Mouse (Mus musculus) stomach, postnatal 0 days (tissue): ENCODE measurements around the gene Tbcb. TPM values are rescaled to one million over a fixed set of nuclear protein-coding genes. Genes with fewer than 3 reads are reported as not detected.

Experiments
- ATAC-seq: fragments of 200-750 bp; cut with Nextera tagmentation; 2 replicates; pipeline ENCODE4 v1.8.0; 2017; ENCODE audit not compliant: low FRiP score, low TSS enrichment
- DNase-seq: peaks from one replicate; pipeline ENCODE4 v3.0.0-alpha.2; 2016; ENCODE audit warnings: low spot score
- H3K27ac ChIP-seq: fragments of 300-500 bp; sonication (generic); replicated peaks from 2 replicates; pipeline ENCODE4 v1.5.1; 2014; ENCODE audit warnings: mild to moderate bottlenecking, control low read depth
- H3K27me3 ChIP-seq: fragments of 300-500 bp; sonication (generic); 2 replicates; pipeline ENCODE4 v1.6.1; 2014; ENCODE audit warnings: low read length; ENCODE audit not compliant: control insufficient read depth, insufficient read depth
- H3K36me3 ChIP-seq: fragments of 300-500 bp; sonication (generic); 2 replicates; pipeline ENCODE4 v1.6.1; 2014; ENCODE audit warnings: low read length, mixed read lengths; ENCODE audit not compliant: control insufficient read depth, insufficient read depth
- H3K4me1 ChIP-seq: fragments of 300-500 bp; sonication (generic); replicated peaks from 2 replicates; pipeline ENCODE4 v1.6.1; 2014; ENCODE audit warnings: antibody characterized with exemption; ENCODE audit not compliant: control insufficient read depth, insufficient read depth
- H3K4me2 ChIP-seq: fragments of 300-500 bp; sonication (generic); replicated peaks from 2 replicates; pipeline ENCODE4 v1.6.1; 2014; ENCODE audit warnings: low read depth, mild to moderate bottlenecking, control low read depth, moderate library complexity
- H3K4me3 ChIP-seq: fragments of 300-500 bp; sonication (generic); 2 replicates; pipeline ENCODE4 v1.5.1; 2014; ENCODE audit warnings: low read depth, low read length, control low read depth
- H3K9ac ChIP-seq: fragments of 300-500 bp; sonication (generic); 2 replicates; pipeline ENCODE4 v1.6.1; 2014; ENCODE audit warnings: mild to moderate bottlenecking, low read length, control low read depth, mixed read lengths
- H3K9me3 ChIP-seq: fragments of 300-500 bp; sonication (generic); 2 replicates; pipeline ENCODE4 v1.6.1; 2016; ENCODE audit warnings: low read length; ENCODE audit not compliant: control insufficient read depth
- CTCF ChIP-seq: IDR thresholded peaks from 2 replicates; pipeline ENCODE4 v1.5.1; 2016; ENCODE audit warnings: antibody characterized with exemption, low read depth, mild to moderate bottlenecking, moderate library complexity
- EP300 ChIP-seq: optimal IDR thresholded peaks from 2 replicates; pipeline ENCODE3; 2016; ENCODE audit warnings: antibody characterized with exemption
- WGBS: fragments of 180-500 bp; shearing (Covaris S2); extraction: QIAGEN DNeasy Blood & Tissue Kit; methylation state at CpG from one replicate; pipeline ENCODE4 v1.1.7; 2014; 5-methylcytosine and 5-hydroxymethylcytosine counted together
- polyA plus RNA-seq: library from polyadenylated mRNA; unstranded; fragments of >200 nt; fragmentation: Nextera tagmentation; extraction: Ambion mirVana; gene quantifications from 2 replicates; pipeline ENCODE4 v1.2.1, GENCODE M21; 2015

Gene Tbcb
- polyA plus RNA-seq, 1 experiment from 2014 or later = 149 TPM

DNA sequence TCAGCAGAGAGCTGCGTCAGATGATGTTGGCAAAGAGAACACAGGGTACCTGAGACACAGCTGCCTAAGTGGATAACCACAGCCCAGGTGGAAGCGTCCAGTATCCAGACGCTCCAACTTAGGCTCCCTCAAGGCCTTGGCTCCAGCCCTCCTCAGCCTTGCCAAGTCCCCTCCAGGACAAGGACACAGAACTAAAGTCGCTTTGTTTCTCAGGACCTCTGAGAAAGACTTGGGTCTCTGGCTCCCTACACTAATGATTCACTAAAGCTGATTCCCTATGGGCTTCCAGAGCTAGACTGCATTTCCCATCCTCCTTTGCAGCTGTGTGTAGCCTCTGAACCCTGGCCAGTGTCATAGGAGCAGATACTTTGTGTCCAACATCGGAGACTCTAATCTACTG lies 31.9 kb downstream of the Tbcb start:
- no peaks in the 10 kb centered on the region for H3K27me3 ChIP-seq

DNA sequence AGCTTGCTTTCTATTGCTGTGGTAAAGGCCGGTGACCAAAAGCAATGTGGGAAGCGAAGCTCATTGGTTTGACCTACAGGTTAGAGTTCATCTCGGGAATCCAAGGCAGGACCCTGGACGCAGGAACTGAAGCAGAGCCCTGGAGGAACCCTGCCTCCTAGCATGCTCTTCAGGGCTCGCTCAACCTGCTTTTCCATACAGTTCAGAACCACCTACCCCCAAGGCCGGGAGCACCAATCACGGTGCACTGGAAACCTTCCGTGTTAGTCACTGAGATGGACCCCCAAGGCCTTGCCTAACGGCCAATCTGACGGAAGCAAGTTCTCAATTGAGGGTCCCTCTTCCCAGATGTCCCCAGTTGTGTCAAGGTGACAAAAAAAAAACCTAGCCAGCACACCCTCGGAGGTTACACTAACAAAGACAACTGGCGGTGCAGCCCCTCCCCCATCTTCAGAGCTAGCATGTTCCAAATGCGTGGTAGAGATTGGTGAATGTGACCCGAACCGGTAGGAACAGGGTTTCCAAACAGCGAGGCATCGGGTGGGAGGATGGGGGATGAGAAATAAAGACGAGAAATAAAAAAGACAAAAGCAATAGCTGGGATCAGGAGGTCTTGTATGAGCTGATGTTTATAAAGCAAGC lies 32.5 kb downstream of the Tbcb start:
- no peaks in the 10 kb centered on the region for H3K27me3 ChIP-seq
- H3K36me3 ChIP-seq = no peaks in the 10 kb centered on the region
- DNase-seq (no peak), ATAC-seq (no peak)
- H3K27ac ChIP-seq = no peak overlapping the region
- no peak overlapping the region for H3K4me3 ChIP-seq
- H3K9me3 ChIP-seq = no peaks in the 10 kb centered on the region
- H3K9ac ChIP-seq = no peak overlapping the region
- no peaks in the 10 kb centered on the region for H3K4me1 ChIP-seq
- no peak overlapping the region for H3K4me2 ChIP-seq
- 75% methylated on average over 18 of the region's 18 CpGs for WGBS
- TF ChIP-seq CTCF (no peak), EP300 (no peak)

More for the DNA sequence above, 31.9 kb downstream of the Tbcb start:
- no peak overlapping the region for H3K4me3 ChIP-seq
- no peak overlapping the region for H3K4me2 ChIP-seq
- no peak overlapping the region for H3K27ac ChIP-seq
- H3K36me3 ChIP-seq = no peaks in the 10 kb centered on the region
- H3K4me1 ChIP-seq = no peaks in the 10 kb centered on the region
- 78% methylated on average over 5 of the region's 5 CpGs for WGBS
- no peaks in the 10 kb centered on the region for H3K9me3 ChIP-seq
- ATAC-seq (no peak), DNase-seq (no peak)
- TF ChIP-seq CTCF (no peak), EP300 (no peak)
- no peak overlapping the region for H3K9ac ChIP-seq

DNA sequence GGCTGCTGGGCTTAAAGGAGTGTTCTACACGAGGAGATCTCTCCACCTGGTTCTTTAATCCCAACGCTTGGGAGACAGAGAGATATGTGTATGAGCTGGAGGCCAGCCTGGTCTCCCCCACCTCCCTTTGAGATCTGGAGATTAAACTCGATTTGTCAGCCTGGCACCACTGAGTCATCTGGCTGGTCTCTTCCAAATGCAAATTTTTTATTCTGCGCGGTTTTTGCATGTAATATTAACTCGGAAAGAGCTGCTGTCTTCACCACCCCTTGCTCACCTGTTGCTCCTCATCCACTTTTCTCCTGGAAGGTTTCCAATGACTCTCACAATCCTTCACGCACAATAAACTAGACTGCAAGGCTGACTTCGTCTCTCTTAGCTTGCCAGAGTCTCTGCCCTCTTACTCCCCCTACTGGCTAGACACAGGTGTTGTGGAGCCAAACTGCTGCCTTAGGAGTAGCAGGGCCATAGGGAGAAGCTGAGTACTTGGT lies 33.5 kb downstream of the Tbcb start, which contains the start of gene Capns1:
TSS of gene Capns1 (minus strand) at position 331 of the 491 bp plus-strand sequence.
- Histone ChIP-seq H3K4me1 (no peaks in the 10 kb centered on the region), H3K9ac (no peak within 1 kb of the TSS), H3K27ac (peak within 1 kb of the TSS; percentile 41; the same call in 1 of the 2 replicates), H3K4me3 (no peak within 1 kb of the TSS), H3K9me3 (no peaks in the 10 kb centered on the region), H3K27me3 (no peaks in the 10 kb centered on the region), H3K36me3 (no peaks in the 10 kb centered on the region), H3K4me2 (peak within 1 kb of the TSS; percentile 42)
- 7% methylated on average over 8 of the region's 8 CpGs for WGBS
- TF ChIP-seq EP300 = no peak
- TF ChIP-seq CTCF = peak; percentile 95
- DNase-seq = peak; percentile 74
- peak; percentile 40; the same call in 1 of the 2 replicates for ATAC-seq

- Histone ChIP-seq H3K4me2 (no peak overlapping the region), H3K4me3 (no peak overlapping the region), H3K9me3 (no peaks in the 10 kb centered on the region), H3K27ac (peak overlapping the region; percentile 41; the same call in 1 of the 2 replicates), H3K36me3 (no peaks in the 10 kb centered on the region), H3K27me3 (no peaks in the 10 kb centered on the region), H3K9ac (no peak overlapping the region), H3K4me1 (0 out of 2 replicates have a peak, but pooled peaks cover 5% of the 10 kb centered on the region)
- WGBS = 65% methylated on average over 5 of the region's 5 CpGs
- TF ChIP-seq EP300 = no peak
- TF ChIP-seq CTCF = no peak
- ATAC-seq (peak; percentile 9; the same call in 1 of the 2 replicates), DNase-seq (peak; percentile 40)
Measured at GRCm38 (mm10) chr7:30197592-30198129, 34.4 kb downstream of the Tbcb start.

- Histone ChIP-seq H3K27ac (peak overlapping the region; percentile 73), H3K9me3 (no peaks in the 10 kb centered on the region), H3K4me1 (0 out of 2 replicates have a peak, but pooled peaks cover 5% of the 10 kb centered on the region), H3K9ac (no peak overlapping the region), H3K4me2 (no peak overlapping the region), H3K4me3 (no peak overlapping the region), H3K27me3 (no peaks in the 10 kb centered on the region), H3K36me3 (peaks cover 12% of the 10 kb centered on the region; the same call in 1 of the 2 replicates)
- 33% methylated on average over 6 of the region's 6 CpGs for WGBS
- peak; percentile 58 for DNase-seq
- ATAC-seq = peak; percentile 58
- peak; percentile 85 for TF ChIP-seq EP300
- no peak for TF ChIP-seq CTCF
Measured at GRCm38 (mm10) chr7:30196171-30196570, 35.9 kb downstream of the Tbcb start.

DNA sequence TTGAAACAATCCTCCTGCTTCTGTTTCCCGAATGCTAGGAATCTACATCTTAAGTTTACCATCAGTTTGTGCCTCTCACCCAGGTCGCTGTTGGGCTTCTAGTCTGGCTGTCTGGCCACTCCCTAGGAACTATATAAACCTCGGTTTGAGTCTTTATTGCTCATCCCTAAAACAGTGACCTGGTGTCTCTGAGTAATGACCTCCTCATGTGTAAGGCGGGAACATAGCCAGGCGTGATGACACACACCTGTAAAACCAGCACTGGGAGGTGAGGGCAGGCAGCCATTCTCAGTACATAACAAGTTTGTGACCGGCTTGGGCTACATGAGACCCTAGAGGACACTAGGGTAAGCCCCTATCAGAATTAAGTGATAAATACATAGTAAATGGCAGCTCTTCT lies 36.6 kb downstream of the Tbcb start:
- Histone ChIP-seq H3K9ac (no peak overlapping the region), H3K4me1 (0 out of 2 replicates have a peak, but pooled peaks cover 5% of the 10 kb centered on the region), H3K4me2 (peak overlapping the region; percentile 86), H3K27ac (peak overlapping the region; percentile 67), H3K27me3 (no peaks in the 10 kb centered on the region), H3K4me3 (no peak overlapping the region), H3K9me3 (no peaks in the 10 kb centered on the region), H3K36me3 (peaks cover 14% of the 10 kb centered on the region)
- DNase-seq (no peak), ATAC-seq (no peak)
- WGBS = 52% methylated on average over 6 of the region's 6 CpGs
- no peak for TF ChIP-seq EP300
- no peak for TF ChIP-seq CTCF
